Mouse (Mus musculus): Measurements from ENCODE around the gene Ubd. TPM values are rescaled to one million over a fixed set of nuclear protein-coding genes. Genes with fewer than 3 reads are reported as not detected.

Gene Ubd
- 0.69 TPM for polyA plus RNA-seq (2014; fragmentation: Illumina TruSeq; extraction: RNeasy Lipid Tissue Mini Kit (QIAGEN cat#74804); ENCODE audit: low read depth, low replicate concordance)

GRCm38 (mm10) chr17:37193656-37194055 lies at the start of gene Ubd:
Ubd (plus strand) TSS chr17:37193892.

GRCm38 (mm10) chr17:37161394-37161793 lies 32.3 kb upstream of the Ubd start, which contains the start of gene Olfr93:
Olfr93 (minus strand) TSS chr17:37161494.

GRCm38 (mm10) chr17:37200894-37201293 lies 7.2 kb downstream of the Ubd start, which contains the start of gene Olfr94:
Olfr94 (minus strand) TSS chr17:37200994.

DNA sequence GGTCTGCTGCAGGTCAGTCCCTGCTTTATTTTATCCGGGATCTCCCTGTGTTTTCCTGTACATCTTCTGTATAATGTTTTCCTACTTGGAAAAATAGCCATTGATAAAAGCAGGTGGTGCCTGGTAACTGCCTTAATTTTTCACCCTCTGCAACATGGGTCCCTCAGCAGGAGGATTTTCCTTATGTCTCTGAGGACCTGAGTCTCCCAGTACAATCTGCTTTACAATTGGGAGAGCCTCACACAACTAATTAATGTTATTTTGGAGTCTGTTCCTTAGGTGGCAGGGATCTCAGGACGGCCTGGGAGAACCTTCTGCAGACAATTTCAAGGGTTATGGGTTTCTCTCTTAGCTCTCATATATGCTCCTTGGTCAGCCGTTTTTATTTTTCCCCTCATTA lies 19.3 kb downstream of the Ubd start, which contains the start of gene Olfr95:
TSS of gene Olfr95 (minus strand) at position 101 of the 400 bp plus-strand sequence.

DNA sequence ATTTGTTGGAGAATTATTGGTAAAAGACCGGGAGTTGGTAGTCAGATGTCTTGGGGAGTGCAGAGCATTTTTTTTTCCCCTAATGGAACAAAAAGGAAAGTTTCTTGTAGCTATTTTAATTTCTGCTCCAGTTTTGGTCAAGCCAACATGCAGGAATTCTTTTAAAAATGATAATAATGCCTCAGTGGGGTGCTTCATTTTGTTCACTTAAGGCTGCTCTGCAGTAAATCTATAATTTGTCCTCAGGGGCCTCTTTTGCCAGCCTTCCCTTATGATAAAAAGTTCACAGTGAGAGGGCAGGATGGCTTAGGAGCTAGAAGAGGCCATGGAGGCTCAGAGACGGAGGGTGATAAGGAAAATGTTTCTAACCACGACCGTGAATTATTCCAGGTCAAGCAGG lies 26.2 kb downstream of the Ubd start, which contains the start of gene Olfr96:
TSS of gene Olfr96 (plus strand) at position 301 of the 400 bp plus-strand sequence.

GRCm38 (mm10) chr17:37237230-37237629 lies 43.5 kb downstream of the Ubd start, which contains the start of gene Olfr97:
Olfr97 (minus strand) TSS chr17:37237330.

Other genes starting within 250 kb of the Ubd start
- 7.4 TPM for gene Ppp1r11, start 242.2 kb upstream of the Ubd start, polyA plus RNA-seq (2014; fragmentation: Illumina TruSeq; extraction: RNeasy Lipid Tissue Mini Kit (QIAGEN cat#74804); ENCODE audit: low read depth, low replicate concordance)
- gene Znrd1, start 235.3 kb upstream of the Ubd start, polyA plus RNA-seq (2014; fragmentation: Illumina TruSeq; extraction: RNeasy Lipid Tissue Mini Kit (QIAGEN cat#74804); ENCODE audit: low read depth, low replicate concordance) = 27.4 TPM
- 32.4 TPM for gene Znrd1as, start 235.3 kb upstream of the Ubd start, polyA plus RNA-seq (2014; fragmentation: Illumina TruSeq; extraction: RNeasy Lipid Tissue Mini Kit (QIAGEN cat#74804); ENCODE audit: low read depth, low replicate concordance)
- not detected for gene 2410137M14Rik, start 212.7 kb upstream of the Ubd start, polyA plus RNA-seq (2014; fragmentation: Illumina TruSeq; extraction: RNeasy Lipid Tissue Mini Kit (QIAGEN cat#74804); ENCODE audit: low read depth, low replicate concordance)
- gene H2-M5, start 204.4 kb upstream of the Ubd start, polyA plus RNA-seq (2014; fragmentation: Illumina TruSeq; extraction: RNeasy Lipid Tissue Mini Kit (QIAGEN cat#74804); ENCODE audit: low read depth, low replicate concordance) = not detected
- 1.8 TPM for gene Zfp57, start 192.7 kb upstream of the Ubd start, polyA plus RNA-seq (2014; fragmentation: Illumina TruSeq; extraction: RNeasy Lipid Tissue Mini Kit (QIAGEN cat#74804); ENCODE audit: low read depth, low replicate concordance)
- not detected for gene Mog, start 170.5 kb upstream of the Ubd start, polyA plus RNA-seq (2014; fragmentation: Illumina TruSeq; extraction: RNeasy Lipid Tissue Mini Kit (QIAGEN cat#74804); ENCODE audit: low read depth, low replicate concordance)
- 20.6 TPM for gene Gabbr1, start 147.9 kb upstream of the Ubd start, polyA plus RNA-seq (2014; fragmentation: Illumina TruSeq; extraction: RNeasy Lipid Tissue Mini Kit (QIAGEN cat#74804); ENCODE audit: low read depth, low replicate concordance)
- gene Olfr90, start 105.4 kb upstream of the Ubd start, polyA plus RNA-seq (2014; fragmentation: Illumina TruSeq; extraction: RNeasy Lipid Tissue Mini Kit (QIAGEN cat#74804); ENCODE audit: low read depth, low replicate concordance) = not detected
- not detected for gene Olfr91, start 95.6 kb upstream of the Ubd start, polyA plus RNA-seq (2014; fragmentation: Illumina TruSeq; extraction: RNeasy Lipid Tissue Mini Kit (QIAGEN cat#74804); ENCODE audit: low read depth, low replicate concordance)
- not detected for gene Olfr92, start 73.8 kb upstream of the Ubd start, polyA plus RNA-seq (2014; fragmentation: Illumina TruSeq; extraction: RNeasy Lipid Tissue Mini Kit (QIAGEN cat#74804); ENCODE audit: low read depth, low replicate concordance)
- not detected for gene Olfr93, start 32.4 kb upstream of the Ubd start, polyA plus RNA-seq (2014; fragmentation: Illumina TruSeq; extraction: RNeasy Lipid Tissue Mini Kit (QIAGEN cat#74804); ENCODE audit: low read depth, low replicate concordance)
- gene Olfr94, start 7.1 kb downstream of the Ubd start, polyA plus RNA-seq (2014; fragmentation: Illumina TruSeq; extraction: RNeasy Lipid Tissue Mini Kit (QIAGEN cat#74804); ENCODE audit: low read depth, low replicate concordance) = not detected
- not detected for gene Olfr95, start 19.2 kb downstream of the Ubd start, polyA plus RNA-seq (2014; fragmentation: Illumina TruSeq; extraction: RNeasy Lipid Tissue Mini Kit (QIAGEN cat#74804); ENCODE audit: low read depth, low replicate concordance)
- gene Olfr96, start 26.3 kb downstream of the Ubd start, polyA plus RNA-seq (2014; fragmentation: Illumina TruSeq; extraction: RNeasy Lipid Tissue Mini Kit (QIAGEN cat#74804); ENCODE audit: low read depth, low replicate concordance) = not detected
- gene Olfr97, start 43.4 kb downstream of the Ubd start, polyA plus RNA-seq (2014; fragmentation: Illumina TruSeq; extraction: RNeasy Lipid Tissue Mini Kit (QIAGEN cat#74804); ENCODE audit: low read depth, low replicate concordance) = not detected
- gene Olfr98, start 69.9 kb downstream of the Ubd start, polyA plus RNA-seq (2014; fragmentation: Illumina TruSeq; extraction: RNeasy Lipid Tissue Mini Kit (QIAGEN cat#74804); ENCODE audit: low read depth, low replicate concordance) = not detected
- gene H2-M3, start 76.3 kb downstream of the Ubd start, polyA plus RNA-seq (2014; fragmentation: Illumina TruSeq; extraction: RNeasy Lipid Tissue Mini Kit (QIAGEN cat#74804); ENCODE audit: low read depth, low replicate concordance) = 0.85 TPM
- gene Olfr99, start 89.6 kb downstream of the Ubd start, polyA plus RNA-seq (2014; fragmentation: Illumina TruSeq; extraction: RNeasy Lipid Tissue Mini Kit (QIAGEN cat#74804); ENCODE audit: low read depth, low replicate concordance) = not detected
- gene Olfr101, start 110.4 kb downstream of the Ubd start, polyA plus RNA-seq (2014; fragmentation: Illumina TruSeq; extraction: RNeasy Lipid Tissue Mini Kit (QIAGEN cat#74804); ENCODE audit: low read depth, low replicate concordance) = not detected
- gene Olfr102, start 123.2 kb downstream of the Ubd start, polyA plus RNA-seq (2014; fragmentation: Illumina TruSeq; extraction: RNeasy Lipid Tissue Mini Kit (QIAGEN cat#74804); ENCODE audit: low read depth, low replicate concordance) = not detected
- not detected for gene Olfr103, start 145.8 kb downstream of the Ubd start, polyA plus RNA-seq (2014; fragmentation: Illumina TruSeq; extraction: RNeasy Lipid Tissue Mini Kit (QIAGEN cat#74804); ENCODE audit: low read depth, low replicate concordance)
- not detected for gene Olfr104-ps, start 165.7 kb downstream of the Ubd start, polyA plus RNA-seq (2014; fragmentation: Illumina TruSeq; extraction: RNeasy Lipid Tissue Mini Kit (QIAGEN cat#74804); ENCODE audit: low read depth, low replicate concordance)
- not detected for gene Olfr105-ps, start 185.1 kb downstream of the Ubd start, polyA plus RNA-seq (2014; fragmentation: Illumina TruSeq; extraction: RNeasy Lipid Tissue Mini Kit (QIAGEN cat#74804); ENCODE audit: low read depth, low replicate concordance)
- not detected for gene Olfr106-ps, start 196.5 kb downstream of the Ubd start, polyA plus RNA-seq (2014; fragmentation: Illumina TruSeq; extraction: RNeasy Lipid Tissue Mini Kit (QIAGEN cat#74804); ENCODE audit: low read depth, low replicate concordance)
- gene Olfr107, start 205.3 kb downstream of the Ubd start, polyA plus RNA-seq (2014; fragmentation: Illumina TruSeq; extraction: RNeasy Lipid Tissue Mini Kit (QIAGEN cat#74804); ENCODE audit: low read depth, low replicate concordance) = not detected

Measured in kidney, adult 10 weeks (tissue).